Mouse (Mus musculus): ENCODE measurements around the gene C5ar2.

GRCm38 (mm10) chr7:16263843-16264242 is 19.9 kb upstream of the C5ar2 start:
- TF ChIP-seq POLR2A (IDR thresholded peaks at IDR 0.05; ENCODE audit: low read depth, low read length) (no peak), CTCF (IDR thresholded peaks at IDR 0.05; ENCODE audit: borderline replicate concordance, insufficient read depth, low read length) (no peak)

Data from embryonic fibroblast, embryonic 13.5 days (primary cell).